Mouse (Mus musculus): ENCODE measurements around the gene Tmem229a. TPM values are rescaled to one million over a fixed set of nuclear protein-coding genes. Genes with fewer than 3 reads are reported as not detected.
A peak's percentile ranks its signal among the peaks of the same experiment; 100 is the strongest.

Gene Tmem229a
- polyA plus RNA-seq, 1 experiment: not detected

GRCm38 (mm10) chr6:24955131-24955945 lies 759 bp downstream of the Tmem229a start:
- H3K27ac ChIP-seq (ENCODE audit: insufficient read depth, low read length): no peak overlapping the region
- peak overlapping the region; percentile 36 for H3K4me3 ChIP-seq (ENCODE audit: insufficient read depth, low read length)

GRCm38 (mm10) chr6:24954126-24954525 lies 2.0 kb downstream of the Tmem229a start:
- H3K27ac ChIP-seq (ENCODE audit: insufficient read depth, low read length): no peak overlapping the region
- TF ChIP-seq POLR2A (IDR thresholded peaks at IDR 0.05; ENCODE audit: low read depth, low read length) (no peak), CTCF (IDR thresholded peaks at IDR 0.05; ENCODE audit: borderline replicate concordance, insufficient read depth, low read length) (no peak)
- H3K4me3 ChIP-seq (ENCODE audit: insufficient read depth, low read length): no peak overlapping the region
- H3K4me1 ChIP-seq (ENCODE audit: control insufficient read depth, insufficient read depth, low read length): no peaks in the 10 kb centered on the region

More at GRCm38 (mm10) chr6:24955131-24955945, 759 bp downstream of the Tmem229a start:
- TF ChIP-seq CTCF (IDR thresholded peaks at IDR 0.05; ENCODE audit: borderline replicate concordance, insufficient read depth, low read length): no peak
- no peak for TF ChIP-seq POLR2A (IDR thresholded peaks at IDR 0.05; ENCODE audit: low read depth, low read length)
- H3K4me1 ChIP-seq (ENCODE audit: control insufficient read depth, insufficient read depth, low read length): no peaks in the 10 kb centered on the region

GRCm38 (mm10) chr6:24952341-24952740 lies 3.8 kb downstream of the Tmem229a start:
- Histone ChIP-seq H3K4me1 (ENCODE audit: control insufficient read depth, insufficient read depth, low read length) (no peaks in the 10 kb centered on the region), H3K27ac (ENCODE audit: insufficient read depth, low read length) (no peak overlapping the region), H3K4me3 (ENCODE audit: insufficient read depth, low read length) (no peak overlapping the region)
- TF ChIP-seq POLR2A (IDR thresholded peaks at IDR 0.05; ENCODE audit: low read depth, low read length) (no peak), CTCF (IDR thresholded peaks at IDR 0.05; ENCODE audit: borderline replicate concordance, insufficient read depth, low read length) (no peak)

GRCm38 (mm10) chr6:24950669-24951068 lies 5.4 kb downstream of the Tmem229a start:
- no peaks in the 10 kb centered on the region for H3K4me1 ChIP-seq (ENCODE audit: control insufficient read depth, insufficient read depth, low read length)
- TF ChIP-seq CTCF (IDR thresholded peaks at IDR 0.05; ENCODE audit: borderline replicate concordance, insufficient read depth, low read length) (no peak), POLR2A (IDR thresholded peaks at IDR 0.05; ENCODE audit: low read depth, low read length) (no peak)
- H3K27ac ChIP-seq (ENCODE audit: insufficient read depth, low read length): no peak overlapping the region
- no peak overlapping the region for H3K4me3 ChIP-seq (ENCODE audit: insufficient read depth, low read length)

GRCm38 (mm10) chr6:24925076-24925785 lies 30.9 kb downstream of the Tmem229a start:
- TF ChIP-seq CTCF (IDR thresholded peaks at IDR 0.05; ENCODE audit: borderline replicate concordance, insufficient read depth, low read length): no peak
- TF ChIP-seq POLR2A (IDR thresholded peaks at IDR 0.05; ENCODE audit: low read depth, low read length): no peak
- no peak overlapping the region for H3K4me3 ChIP-seq (ENCODE audit: insufficient read depth, low read length)
- H3K27ac ChIP-seq (ENCODE audit: insufficient read depth, low read length): no peak overlapping the region
- no peaks in the 10 kb centered on the region for H3K4me1 ChIP-seq (ENCODE audit: control insufficient read depth, insufficient read depth, low read length)

GRCm38 (mm10) chr6:24913591-24913990 lies 42.5 kb downstream of the Tmem229a start:
- Histone ChIP-seq H3K4me3 (ENCODE audit: insufficient read depth, low read length) (no peak overlapping the region), H3K27ac (ENCODE audit: insufficient read depth, low read length) (no peak overlapping the region), H3K4me1 (ENCODE audit: control insufficient read depth, insufficient read depth, low read length) (no peaks in the 10 kb centered on the region)
- TF ChIP-seq POLR2A (IDR thresholded peaks at IDR 0.05; ENCODE audit: low read depth, low read length) (no peak), CTCF (IDR thresholded peaks at IDR 0.05; ENCODE audit: borderline replicate concordance, insufficient read depth, low read length) (no peak)

- Histone ChIP-seq H3K4me3 (ENCODE audit: insufficient read depth, low read length) (no peak overlapping the region), H3K4me1 (ENCODE audit: control insufficient read depth, insufficient read depth, low read length) (no peaks in the 10 kb centered on the region)
- TF ChIP-seq CTCF (IDR thresholded peaks at IDR 0.05; ENCODE audit: borderline replicate concordance, insufficient read depth, low read length) (no peak), POLR2A (IDR thresholded peaks at IDR 0.05; ENCODE audit: low read depth, low read length) (no peak)
These were observed 45.4 kb downstream of the Tmem229a start for GRCm38 (mm10) chr6:24910728-24911105.

GRCm38 (mm10) chr6:24910016-24910727 lies 45.9 kb downstream of the Tmem229a start:
- Histone ChIP-seq H3K4me3 (ENCODE audit: insufficient read depth, low read length) (no peak overlapping the region), H3K4me1 (ENCODE audit: control insufficient read depth, insufficient read depth, low read length) (no peaks in the 10 kb centered on the region)
- TF ChIP-seq CTCF (IDR thresholded peaks at IDR 0.05; ENCODE audit: borderline replicate concordance, insufficient read depth, low read length) (no peak), POLR2A (IDR thresholded peaks at IDR 0.05; ENCODE audit: low read depth, low read length) (no peak)

More at GRCm38 (mm10) chr6:24910728-24911105, 45.4 kb downstream of the Tmem229a start:
- H3K27ac ChIP-seq (ENCODE audit: insufficient read depth, low read length): no peak overlapping the region

GRCm38 (mm10) chr6:24907824-24908223 lies 48.3 kb downstream of the Tmem229a start:
- no peak for TF ChIP-seq POLR2A (IDR thresholded peaks at IDR 0.05; ENCODE audit: low read depth, low read length)
- TF ChIP-seq CTCF (IDR thresholded peaks at IDR 0.05; ENCODE audit: borderline replicate concordance, insufficient read depth, low read length): no peak
- H3K27ac ChIP-seq (ENCODE audit: insufficient read depth, low read length): no peak overlapping the region
- no peaks in the 10 kb centered on the region for H3K4me1 ChIP-seq (ENCODE audit: control insufficient read depth, insufficient read depth, low read length)
- H3K4me3 ChIP-seq (ENCODE audit: insufficient read depth, low read length): no peak overlapping the region

More at GRCm38 (mm10) chr6:24910016-24910727, 45.9 kb downstream of the Tmem229a start:
- H3K27ac ChIP-seq (ENCODE audit: insufficient read depth, low read length): no peak overlapping the region

Measured in embryonic fibroblast, embryonic 13.5 days (primary cell).